Mouse (Mus musculus): ENCODE results near the gene Pfdn5. TPM values are rescaled to one million over a fixed set of nuclear protein-coding genes. Genes with fewer than 3 reads are reported as not detected.

Pfdn5 gene
- 121 and 130 TPM in 2 replicates for total RNA-seq (2015; ENCODE audit: low replicate concordance)
- total RNA-seq (2017; ENCODE audit: low replicate concordance), result 68.3 and 116 TPM in 2 replicates

GRCm38 (mm10) chr15:102326022-102326576 lies at the start of gene Pfdn5:
Pfdn5 (plus strand) TSS chr15:102326116.
- ATAC-seq (replicated peaks; ENCODE audit: low FRiP score, poor library complexity, severe bottlenecking), result peak; percentile 100

- no peak for ATAC-seq (replicated peaks; ENCODE audit: low FRiP score, poor library complexity, severe bottlenecking)
These were observed 47.2 kb upstream of the Pfdn5 start for GRCm38 (mm10) chr15:102278726-102279091.

- ATAC-seq (replicated peaks; ENCODE audit: low FRiP score, poor library complexity, severe bottlenecking), result peak; percentile 95
These were observed 46.7 kb upstream of the Pfdn5 start, which contains the start of gene Mfsd5 for GRCm38 (mm10) chr15:102279092-102279782. Mfsd5 (plus strand) TSS chr15:102279454.

- ATAC-seq (replicated peaks; ENCODE audit: low FRiP score, poor library complexity, severe bottlenecking), result peak; percentile 23; the same call in 1 of the 2 replicates
These were observed 46.0 kb upstream of the Pfdn5 start for GRCm38 (mm10) chr15:102279783-102280520.

- no peak for ATAC-seq (replicated peaks; ENCODE audit: low FRiP score, poor library complexity, severe bottlenecking)
These were observed 45.3 kb upstream of the Pfdn5 start for GRCm38 (mm10) chr15:102280623-102281022.

GRCm38 (mm10) chr15:102282463-102283292 lies 43.2 kb upstream of the Pfdn5 start:
- no peak; the same call in 1 of the 2 replicates for ATAC-seq (replicated peaks; ENCODE audit: low FRiP score, poor library complexity, severe bottlenecking)

- no peak for ATAC-seq (replicated peaks; ENCODE audit: low FRiP score, poor library complexity, severe bottlenecking)
These were observed 42.3 kb upstream of the Pfdn5 start for GRCm38 (mm10) chr15:102283648-102284047.

- ATAC-seq (replicated peaks; ENCODE audit: low FRiP score, poor library complexity, severe bottlenecking), result no peak
These were observed 38.5 kb upstream of the Pfdn5 start for GRCm38 (mm10) chr15:102287395-102287794.

- ATAC-seq (replicated peaks; ENCODE audit: low FRiP score, poor library complexity, severe bottlenecking), result peak; percentile 98
These were observed 30.1 kb upstream of the Pfdn5 start, which contains the start of gene Espl1 for GRCm38 (mm10) chr15:102295633-102296367. Espl1 (plus strand) TSS chr15:102296266.

- ATAC-seq (replicated peaks; ENCODE audit: low FRiP score, poor library complexity, severe bottlenecking), result peak; percentile 54
These were observed 29.4 kb upstream of the Pfdn5 start for GRCm38 (mm10) chr15:102296368-102297006.

GRCm38 (mm10) chr15:102302542-102302941 lies 23.4 kb upstream of the Pfdn5 start:
- ATAC-seq (replicated peaks; ENCODE audit: low FRiP score, poor library complexity, severe bottlenecking), result no peak

GRCm38 (mm10) chr15:102308717-102309116 lies 17.2 kb upstream of the Pfdn5 start:
- ATAC-seq (replicated peaks; ENCODE audit: low FRiP score, poor library complexity, severe bottlenecking), result no peak

- no peak for ATAC-seq (replicated peaks; ENCODE audit: low FRiP score, poor library complexity, severe bottlenecking)
These were observed 15.7 kb upstream of the Pfdn5 start for GRCm38 (mm10) chr15:102310074-102310845.

- ATAC-seq (replicated peaks; ENCODE audit: low FRiP score, poor library complexity, severe bottlenecking), result no peak
These were observed 14.4 kb upstream of the Pfdn5 start for GRCm38 (mm10) chr15:102311489-102311888.

- no peak for ATAC-seq (replicated peaks; ENCODE audit: low FRiP score, poor library complexity, severe bottlenecking)
These were observed 10.6 kb upstream of the Pfdn5 start for GRCm38 (mm10) chr15:102315292-102315691.

GRCm38 (mm10) chr15:102316263-102316662 lies 9.7 kb upstream of the Pfdn5 start:
- ATAC-seq (replicated peaks; ENCODE audit: low FRiP score, poor library complexity, severe bottlenecking), result 0 out of 2 replicates have a peak, but pooled peaks have one; percentile 48

- ATAC-seq (replicated peaks; ENCODE audit: low FRiP score, poor library complexity, severe bottlenecking), result no peak
These were observed 1.1 kb upstream of the Pfdn5 start for GRCm38 (mm10) chr15:102324654-102325473.

Measured in erythroid progenitor cell, adult 5-6 weeks (primary cell).